Mouse (Mus musculus) C2C12 (cell line): Measurements from ENCODE around the gene Bricd5.
A peak's percentile ranks its signal among the peaks of the same experiment; 100 is the strongest.

Experiments used
- CEBPB ChIP-seq: IDR thresholded peaks from one replicate; pipeline ENCODE4 v1.6.1; 2011; ENCODE audit warnings: low read depth, mild to moderate bottlenecking, control low read depth, moderate library complexity
- CTCF ChIP-seq: IDR thresholded peaks from one replicate; pipeline ENCODE4 v1.5.1; 2011; ENCODE audit not compliant: control insufficient read depth, insufficient read depth, insufficient read length
- MAX ChIP-seq: IDR thresholded peaks from one replicate; pipeline ENCODE4 v1.6.1; 2011; ENCODE audit warnings: mild to moderate bottlenecking, control low read depth
- USF1 ChIP-seq: IDR thresholded peaks from one replicate; pipeline ENCODE4 v1.6.1; 2011; ENCODE audit warnings: low read depth, mild to moderate bottlenecking, control low read depth, moderate library complexity

- TF ChIP-seq CTCF (peak; percentile 91), MAX (no peak), USF1 (no peak), CEBPB (no peak)
Measured at GRCm38 (mm10) chr17:24478663-24479380, 5.1 kb downstream of the Bricd5 start, which contains the start of gene Mlst8.
